32 mouse cellular contexts compared by ENCODE assay signal in the genomic region with DNA sequence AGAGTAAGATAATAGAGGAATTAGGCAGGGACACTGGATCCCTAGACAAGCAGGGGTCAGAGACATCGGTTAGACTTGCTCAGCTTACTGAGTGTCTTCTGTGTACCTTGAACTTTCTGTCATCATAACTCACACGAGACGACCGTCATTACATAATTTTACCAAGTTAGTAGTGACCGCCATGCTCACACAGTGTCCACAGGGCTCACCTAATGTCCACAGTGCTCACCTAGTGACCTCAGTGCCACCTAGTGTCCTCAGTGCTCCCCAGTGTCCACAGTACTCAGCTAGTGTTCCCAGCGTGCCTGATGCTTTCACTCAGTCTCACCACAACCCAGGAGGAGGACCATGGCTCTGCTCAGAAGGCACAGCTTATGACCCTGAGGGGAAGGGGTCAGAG.
DNase-seq lines count a peak whose midpoint lies in the region; ATAC-seq and TF ChIP-seq lines count a peak whose summit lies in the region.
"Had no signal": no experiment of that assay in that cellular context is flagged by ENCODE, and none has a peak within 500 bp of the region (broad histone marks: within the 10 kb centered on the region; RNA-seq: fewer than 3 reads in every experiment).

No protein-coding gene starts in this region.

- no peak for TF ChIP-seq EP300 in heart, adult 2 months (IDR thresholded peaks at IDR 0.05; ENCODE audit: insufficient read depth, low read depth, low read length)

- DNase-seq in heart, adult 2 months, result no peak
- no peak for DNase-seq in heart, postnatal 14 days
- peak; percentile 91 for DNase-seq in liver, adult 2 months (ENCODE audit: extremely low read depth, low read depth, low spot score)
- DNase-seq in liver, embryonic 11.5 days (ENCODE audit: low spot score), result no peak
- DNase-seq in skeletal muscle tissue, adult 2 months (ENCODE audit: low read depth, low spot score), result peak; percentile 31
- DNase-seq in embryo, embryonic 9.5 days (ENCODE audit: extremely low spot score), result no peak
- DNase-seq: B cell, adult 2 months; cerebellum, adult 9-11 months; embryo, embryonic 11 days; forebrain, postnatal 0 days; gastrocnemius, postnatal 14 days; heart, postnatal 36 days; layer of hippocampus, adult 9-11 months; retina, postnatal 1 day; right cerebral cortex, postnatal 14 days; thymus, postnatal 14 days had no signal

- no peaks in the 10 kb centered on the region for H3K79me2 ChIP-seq in heart, adult 2 months (replicated peaks; ENCODE audit: control insufficient read depth, insufficient read depth, low read length)
- H3K79me2 ChIP-seq in liver, adult 2 months (ENCODE audit: control insufficient read depth, insufficient read depth, low read length), result no peaks in the 10 kb centered on the region

- no peak overlapping the region for H3K27ac ChIP-seq in heart, adult 2 months
- no peak overlapping the region for H3K27ac ChIP-seq in liver, adult 2 months (replicated peaks; ENCODE audit: insufficient read depth, low read depth, low read length)
- no peak overlapping the region for H3K27ac ChIP-seq in liver, embryonic 11.5 days (ENCODE audit: low read depth, low read length)
- H3K27ac ChIP-seq: forebrain, embryonic 12.5 days; heart, embryonic 10.5 days; heart, embryonic 15.5 days; hindbrain, embryonic 12.5 days; hindbrain, postnatal 0 days; kidney, postnatal 0 days; limb, embryonic 10.5 days; limb, embryonic 15.5 days; lung, embryonic 15.5 days; macrophage; midbrain, embryonic 10.5 days; midbrain, embryonic 15.5 days; neural tube, embryonic 15.5 days had no signal

- no peaks in the 10 kb centered on the region; the same call in 1 of the 2 replicates for H3K4me1 ChIP-seq in heart, adult 2 months (ENCODE audit: control insufficient read depth, insufficient read depth, low read length)
- peaks cover 6% of the 10 kb centered on the region; the same call in 1 of the 2 replicates for H3K4me1 ChIP-seq in liver, adult 2 months (ENCODE audit: control insufficient read depth, insufficient read depth, low read length)
- H3K4me1 ChIP-seq in liver, embryonic 11.5 days (replicated peaks; ENCODE audit: control insufficient read depth, insufficient read depth, low read length), result no peaks in the 10 kb centered on the region
- no peaks in the 10 kb centered on the region for H3K4me1 ChIP-seq in megakaryocyte, embryonic 14.5 days
- H3K4me1 ChIP-seq: forebrain, embryonic 12.5 days; heart, embryonic 10.5 days; heart, embryonic 15.5 days; hindbrain, embryonic 12.5 days; limb, embryonic 10.5 days; limb, embryonic 15.5 days; lung, embryonic 15.5 days; midbrain, embryonic 10.5 days; midbrain, embryonic 15.5 days; neural tube, embryonic 15.5 days had no signal

- H3K9ac ChIP-seq in heart, adult 2 months (ENCODE audit: low read depth, low read length), result no peak overlapping the region
- no peak overlapping the region for H3K9ac ChIP-seq in liver, adult 2 months (ENCODE audit: low read depth, low read length)
- H3K9ac ChIP-seq in liver, embryonic 11.5 days (ENCODE audit: low read depth, low read length), result no peak overlapping the region
- H3K9ac ChIP-seq: forebrain, embryonic 12.5 days; forebrain, postnatal 0 days; heart, embryonic 15.5 days; hindbrain, embryonic 12.5 days; limb, embryonic 15.5 days; lung, embryonic 15.5 days; midbrain, embryonic 15.5 days; neural tube, embryonic 15.5 days had no signal

- 88% methylated on average over 6 of the region's 6 CpGs for WGBS in heart, adult 2 months
- WGBS in liver, adult 2 months, result 29% methylated on average over 6 of the region's 6 CpGs
- 83% methylated on average over 6 of the region's 6 CpGs for WGBS in liver, embryonic 11.5 days

- TF ChIP-seq CTCF in heart, adult 2 months (IDR thresholded peaks at IDR 0.05), result 0 out of 2 replicates have a peak, but pooled peaks have one; percentile 11
- TF ChIP-seq CTCF in liver, adult 2 months (IDR thresholded peaks at IDR 0.05; ENCODE audit: low read depth, low read length), result peak; percentile 53

- TF ChIP-seq POLR2A in heart, adult 2 months (IDR thresholded peaks at IDR 0.05; ENCODE audit: insufficient read depth, low read depth, low read length), result no peak
- TF ChIP-seq POLR2A in liver, adult 2 months (IDR thresholded peaks at IDR 0.05; ENCODE audit: extremely low read depth, insufficient read depth, low read length), result no peak

- H3K36me3 ChIP-seq in heart, adult 2 months (ENCODE audit: control insufficient read depth, insufficient read depth, low read length), result no peaks in the 10 kb centered on the region
- no peaks in the 10 kb centered on the region for H3K36me3 ChIP-seq in liver, adult 2 months (ENCODE audit: control insufficient read depth, insufficient read depth, low read length)
- no peaks in the 10 kb centered on the region for H3K36me3 ChIP-seq in liver, embryonic 11.5 days (ENCODE audit: control insufficient read depth, insufficient read depth, low read length)
- H3K36me3 ChIP-seq in megakaryocyte, embryonic 14.5 days (replicated peaks; ENCODE audit: low read length), result no peaks in the 10 kb centered on the region
- H3K36me3 ChIP-seq: forebrain, embryonic 12.5 days; G1E; heart, embryonic 10.5 days; heart, embryonic 15.5 days; hindbrain, embryonic 12.5 days; limb, embryonic 10.5 days; limb, embryonic 15.5 days; lung, embryonic 15.5 days; midbrain, embryonic 10.5 days; midbrain, embryonic 15.5 days; neural tube, embryonic 15.5 days had no signal

- H3K9me3 ChIP-seq in liver, embryonic 11.5 days (ENCODE audit: control insufficient read depth, low read length), result no peaks in the 10 kb centered on the region
- peaks cover 17% of the 10 kb centered on the region; the same call in 1 of the 2 replicates for H3K9me3 ChIP-seq in megakaryocyte, embryonic 14.5 days
- H3K9me3 ChIP-seq: forebrain, embryonic 12.5 days; G1E; heart, embryonic 10.5 days; heart, embryonic 15.5 days; hindbrain, embryonic 12.5 days; limb, embryonic 10.5 days; limb, embryonic 15.5 days; lung, embryonic 15.5 days; midbrain, embryonic 10.5 days; midbrain, embryonic 15.5 days; neural tube, embryonic 15.5 days had no signal

- no peak overlapping the region for H3K4me2 ChIP-seq in liver, embryonic 11.5 days
- H3K4me2 ChIP-seq: forebrain, embryonic 12.5 days; heart, embryonic 15.5 days; hindbrain, embryonic 12.5 days; limb, embryonic 15.5 days; lung, embryonic 15.5 days; midbrain, embryonic 15.5 days; neural tube, embryonic 15.5 days had no signal

- no peak for ATAC-seq in liver, embryonic 11.5 days (replicated peaks; ENCODE audit: low FRiP score)
- no peak for ATAC-seq in megakaryocyte, adult 5-6 weeks (ENCODE audit: poor library complexity, severe bottlenecking)
- ATAC-seq: forebrain, postnatal 0 days; hindbrain, postnatal 0 days; midbrain, embryonic 15.5 days had no signal

- intact Hi-C loops in heart, adult 2 months (cut with DNase I), result no loop called here
- intact Hi-C loops in heart, postnatal 14 days (cut with DNase I), result no loop called here

- H3K4me3 ChIP-seq in heart, adult 2 months, result no peak overlapping the region
- H3K4me3 ChIP-seq in liver, adult 2 months (ENCODE audit: insufficient read depth, low read depth, low read length), result no peak overlapping the region
- no peak overlapping the region for H3K4me3 ChIP-seq in liver, embryonic 11.5 days (ENCODE audit: low read depth, low read length)
- peak overlapping the region; percentile 15 for H3K4me3 ChIP-seq in megakaryocyte, embryonic 14.5 days (replicated peaks)
- H3K4me3 ChIP-seq: forebrain, embryonic 12.5 days; heart, embryonic 10.5 days; heart, embryonic 15.5 days; hindbrain, embryonic 12.5 days; limb, embryonic 10.5 days; limb, embryonic 15.5 days; lung, embryonic 15.5 days; midbrain, embryonic 10.5 days; midbrain, embryonic 15.5 days; neural tube, embryonic 15.5 days had no signal

- H3K27me3 ChIP-seq in heart, adult 2 months (ENCODE audit: control insufficient read depth, insufficient read depth, low read length), result no peaks in the 10 kb centered on the region
- H3K27me3 ChIP-seq in liver, adult 2 months (ENCODE audit: control insufficient read depth, insufficient read depth, low read length), result no peaks in the 10 kb centered on the region
- no peaks in the 10 kb centered on the region for H3K27me3 ChIP-seq in liver, embryonic 11.5 days (replicated peaks; ENCODE audit: control insufficient read depth, insufficient read depth, low read length)
- H3K27me3 ChIP-seq in megakaryocyte, embryonic 14.5 days (replicated peaks), result peaks cover 34% of the 10 kb centered on the region
- H3K27me3 ChIP-seq: forebrain, embryonic 12.5 days; heart, embryonic 15.5 days; hindbrain, embryonic 12.5 days; limb, embryonic 15.5 days; lung, embryonic 15.5 days; midbrain, embryonic 15.5 days; neural tube, embryonic 15.5 days had no signal

Comparison
In these comparisons a context has a peak if more than half of its experiments do, and no peak if none do; other contexts are left out.
1. DNase-seq: peak in liver, adult 2 months (single experiment) and skeletal muscle tissue, adult 2 months (single experiment); none in heart, adult 2 months (0 of 2), heart, postnatal 14 days (0 of 2), liver, embryonic 11.5 days (single experiment) and embryo, embryonic 9.5 days (single experiment).